Mouse (Mus musculus) R1 (cell line): ENCODE measurements at regions not wholly inside any gene's neighbourhood (a gene's known extent, or its start where the extent isn't known, plus 50 kb on each side); places are given as distances from the start of the nearest gene placed in this dataset.

Experiments used
- DNase-seq: peaks from one replicate; pipeline ENCODE4 v3.0.0-alpha.2; 2018; ENCODE audit warnings: low read depth, low spot score

DNA sequence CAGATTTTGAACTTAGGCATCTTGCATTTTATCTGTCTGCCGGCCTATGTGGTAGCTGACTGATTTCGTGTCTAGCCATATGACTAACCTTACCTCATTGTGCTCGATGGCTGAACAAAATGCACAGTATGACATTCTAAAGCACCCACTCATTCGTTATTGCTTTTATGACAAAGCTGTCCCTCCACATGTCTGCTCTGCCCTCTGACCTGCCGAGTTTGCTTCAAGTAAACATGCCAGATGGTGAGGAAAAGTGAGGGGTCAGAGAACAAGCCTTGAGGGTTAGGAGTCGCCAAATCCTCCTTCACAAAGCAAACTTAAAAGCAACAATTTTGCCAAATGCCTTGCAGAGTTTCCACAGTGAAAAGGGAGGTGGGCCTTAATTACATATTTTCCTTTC lies 196.0 kb upstream of the Elavl2 start:
- DNase-seq: no peak

DNA sequence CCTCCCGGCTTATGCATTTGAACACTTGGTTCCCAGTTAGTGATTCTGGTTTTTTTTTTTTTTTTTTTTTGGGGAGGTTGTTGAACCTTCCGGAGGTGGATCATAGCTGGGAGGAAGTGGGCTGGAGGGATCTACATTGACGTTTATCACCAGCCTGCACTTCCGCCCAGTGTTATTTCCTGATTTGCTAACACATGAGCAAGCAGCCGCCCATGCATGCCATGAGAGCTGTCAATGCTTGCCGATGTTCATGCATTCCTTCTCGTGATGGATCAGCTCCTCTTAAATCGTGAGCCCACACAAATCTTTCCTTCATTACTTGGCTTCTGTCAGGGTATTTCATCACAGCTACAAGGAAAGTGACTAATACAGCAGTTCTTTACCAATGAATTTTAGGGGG lies 195.2 kb upstream of the Elavl2 start:
- DNase-seq: no peak

DNA sequence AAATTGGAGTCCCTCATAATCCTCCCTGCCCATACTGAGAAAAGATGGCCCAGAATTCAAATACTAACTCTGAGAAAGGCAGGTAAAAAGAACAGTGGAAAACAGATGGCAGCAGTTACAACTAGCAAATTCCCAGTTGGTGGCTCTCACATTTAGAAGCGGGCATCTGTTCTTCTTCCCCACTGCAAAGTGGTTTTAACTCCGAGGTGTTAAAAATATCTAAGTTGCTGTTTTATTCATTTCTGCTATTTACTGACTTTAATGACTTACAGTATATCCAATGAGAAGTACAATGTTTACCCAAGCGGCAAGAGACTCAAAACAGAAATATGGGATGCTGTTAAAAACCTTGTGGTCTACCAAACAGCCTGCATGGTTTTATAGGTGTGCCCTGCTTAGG lies 189.2 kb upstream of the Elavl2 start:
- DNase-seq: no peak

DNA sequence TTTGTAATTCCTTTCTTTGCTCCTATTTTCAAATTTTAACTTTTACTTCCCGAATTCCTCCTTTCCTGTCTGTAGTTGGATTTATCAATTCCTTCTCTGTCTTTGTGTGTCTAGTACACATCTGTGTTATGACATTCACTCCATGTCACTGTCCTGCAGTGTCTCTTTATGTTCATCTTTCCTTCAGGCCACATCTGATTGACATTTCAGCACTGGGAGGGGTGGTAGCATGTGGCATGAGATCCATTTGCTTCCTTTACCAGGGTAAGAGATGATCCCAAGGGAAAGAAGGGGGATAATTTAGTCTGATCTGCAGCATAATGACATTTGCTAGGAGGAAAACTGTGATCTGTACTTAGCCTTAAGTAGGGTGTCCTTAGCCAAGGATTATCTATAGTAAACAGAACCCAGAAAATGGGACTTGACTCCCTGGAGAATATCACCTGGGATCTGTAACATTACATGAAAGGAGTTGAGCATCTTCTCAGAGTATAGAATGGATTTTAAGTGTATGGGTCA lies 187.0 kb upstream of the Elavl2 start:
- no peak for DNase-seq

DNA sequence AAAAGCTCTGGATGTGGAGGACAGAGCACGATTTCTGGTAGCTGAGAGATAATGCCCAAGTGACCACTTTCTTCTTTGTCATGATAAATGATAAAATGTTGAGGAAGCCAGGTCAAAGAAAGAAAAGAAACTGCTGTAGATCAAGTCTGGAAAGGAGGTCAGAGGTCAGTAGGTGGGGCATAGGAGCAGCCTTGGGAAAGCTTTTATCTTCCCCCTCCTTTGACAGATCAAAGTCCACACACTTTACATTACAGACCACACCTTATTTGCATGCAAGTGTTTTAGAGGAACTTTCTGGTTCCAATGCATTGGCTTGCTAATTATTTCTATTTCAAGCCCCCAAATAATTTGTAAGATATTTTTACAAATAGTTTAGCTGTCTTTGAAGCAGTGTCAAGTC lies 182.4 kb upstream of the Elavl2 start:
- DNase-seq: peak; percentile 22

DNA sequence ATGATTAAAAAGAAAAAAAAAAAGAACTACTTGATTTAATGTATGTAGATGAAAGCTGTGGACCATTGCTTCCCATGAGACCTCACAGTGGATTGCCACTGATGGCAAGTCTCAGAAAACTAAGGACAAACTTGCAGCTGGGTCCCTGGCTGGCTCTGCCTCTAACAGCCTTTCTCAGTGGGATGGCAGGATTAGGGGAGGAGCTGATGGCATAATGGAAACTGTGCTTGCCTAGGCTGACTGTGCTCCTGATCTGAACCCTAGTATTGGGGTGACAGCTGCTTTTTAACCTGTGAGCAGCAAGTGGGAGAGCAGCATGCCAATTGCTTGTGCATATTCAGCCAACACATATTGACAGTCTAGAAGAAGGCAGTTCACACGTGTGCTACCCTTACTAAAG lies 156.9 kb upstream of the Elavl2 start:
- DNase-seq: no peak

DNA sequence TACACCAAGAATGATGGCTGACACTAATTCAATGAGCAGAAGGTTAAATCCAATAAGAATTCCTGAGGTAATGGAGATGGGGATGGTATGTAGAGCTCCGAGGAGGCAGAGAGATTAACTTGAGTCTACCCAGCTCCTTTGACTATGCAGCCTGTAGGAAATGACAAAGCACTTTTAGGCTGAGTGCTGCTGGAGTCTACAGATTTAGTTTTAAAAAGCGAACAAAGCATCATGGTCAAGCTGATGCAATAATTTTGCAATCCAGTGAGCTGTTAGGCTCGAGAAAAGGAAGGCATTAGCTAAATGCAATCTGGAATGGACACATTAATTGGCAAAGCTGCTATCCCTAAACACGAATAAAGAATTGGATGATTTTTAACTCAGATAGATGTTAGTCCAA lies 156.4 kb upstream of the Elavl2 start:
- DNase-seq: no peak

DNA sequence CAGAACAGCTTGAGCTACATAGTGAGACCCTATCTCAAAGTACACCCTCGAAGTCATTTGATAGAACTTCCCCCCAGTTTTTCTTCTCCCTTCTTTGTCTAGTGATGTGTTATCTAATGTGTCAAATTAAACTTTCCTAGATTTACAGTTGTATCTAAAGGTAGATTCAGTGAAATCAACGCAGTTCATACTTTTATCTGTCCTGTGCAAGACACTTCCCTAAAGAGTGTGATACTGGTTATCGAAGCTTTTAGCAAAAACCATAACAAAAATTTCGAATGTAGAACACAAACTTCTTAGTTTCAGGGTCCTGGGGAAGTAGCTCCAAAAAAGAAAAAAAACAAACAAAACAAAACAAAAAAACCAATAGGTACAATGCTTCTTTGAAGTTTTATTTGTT lies 123.8 kb upstream of the Elavl2 start:
- no peak for DNase-seq

DNA sequence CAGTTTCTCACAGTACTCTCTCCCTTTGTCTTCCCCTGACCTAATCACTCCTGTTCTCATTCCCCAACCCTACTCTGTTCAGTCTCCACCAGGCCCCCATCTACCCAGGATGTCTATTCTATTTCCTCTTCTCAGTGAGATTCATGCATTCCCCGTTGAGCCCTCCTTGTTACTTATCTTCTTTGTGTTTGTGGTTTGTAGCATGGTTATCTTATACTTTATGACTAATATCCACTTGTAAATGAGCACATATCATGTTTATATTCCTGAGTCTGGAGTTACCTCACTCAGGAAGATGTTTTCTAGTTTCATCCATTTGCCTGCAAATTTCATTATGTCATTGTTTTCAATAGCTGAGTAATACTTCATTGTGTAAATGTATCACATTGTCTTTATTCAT lies 111.0 kb upstream of the Elavl2 start:
- DNase-seq: no peak

DNA sequence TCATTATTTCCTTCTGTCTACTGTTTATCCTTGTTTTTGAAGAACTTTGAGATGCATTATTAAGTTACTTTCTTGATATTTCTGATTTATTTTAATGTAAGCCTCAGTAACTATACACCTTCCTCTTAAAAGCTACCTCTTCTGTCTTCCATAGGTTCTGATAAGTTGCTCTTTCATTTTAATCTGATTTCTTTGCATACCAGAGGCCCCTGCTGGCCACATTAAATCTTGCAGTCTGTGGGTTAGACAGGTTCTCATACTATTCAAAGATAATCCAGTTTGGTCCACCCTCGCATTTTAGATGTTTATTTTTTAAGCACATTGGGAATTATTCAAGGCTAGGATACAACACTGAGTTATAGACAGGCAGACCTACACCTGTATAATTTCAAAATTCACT lies 109.4 kb upstream of the Elavl2 start:
- DNase-seq: peak; percentile 8

DNA sequence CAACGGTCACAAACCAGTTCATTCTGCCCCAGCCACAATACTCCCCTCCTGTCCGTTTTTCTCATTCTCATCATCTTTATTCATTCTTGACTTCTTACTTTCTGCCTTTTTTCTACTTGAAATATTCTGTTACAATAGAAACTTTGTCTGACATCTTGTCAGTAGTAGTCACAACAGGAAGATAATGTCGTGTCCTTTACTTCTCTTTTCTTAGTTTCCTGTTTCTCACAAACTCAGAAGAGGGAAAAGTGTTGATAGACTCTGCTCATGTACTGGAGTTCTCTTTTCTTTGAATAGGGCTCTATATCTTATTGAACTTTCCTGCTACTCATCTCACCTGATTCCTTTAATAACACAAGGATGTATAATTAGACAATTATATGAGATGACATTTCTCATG lies 102.7 kb upstream of the Elavl2 start:
- DNase-seq: no peak

DNA sequence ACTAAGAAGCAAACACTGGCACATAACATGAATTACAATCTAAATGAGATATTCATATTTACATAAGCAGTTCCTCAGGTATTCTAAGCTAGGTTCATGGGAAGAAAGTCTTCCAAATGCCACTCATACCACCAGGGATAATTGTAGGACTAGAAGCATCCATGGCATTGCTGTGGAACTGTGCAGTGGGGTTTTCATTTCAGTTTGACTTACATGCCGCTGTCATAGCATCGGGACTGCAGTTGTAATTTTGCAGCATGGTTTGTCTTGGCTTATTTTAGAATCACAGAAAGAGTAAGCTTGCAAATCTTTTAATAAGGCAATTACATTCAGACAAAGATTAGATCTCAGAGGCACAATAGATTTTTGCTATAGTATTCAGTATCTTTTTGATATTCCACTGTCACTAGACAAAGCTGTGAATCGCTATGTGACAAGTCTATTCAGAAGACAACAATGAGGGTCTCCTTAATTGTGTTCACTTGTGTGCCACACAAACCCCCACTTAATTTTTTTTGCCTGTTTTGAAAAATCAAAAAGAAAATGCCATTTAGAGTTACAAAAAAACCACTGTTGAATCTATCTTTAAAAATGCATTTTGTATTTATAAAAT lies 81.4 kb upstream of the Elavl2 start:
- no peak for DNase-seq
